ENCODE assay signal across 18 mouse cellular contexts in the genomic region with DNA sequence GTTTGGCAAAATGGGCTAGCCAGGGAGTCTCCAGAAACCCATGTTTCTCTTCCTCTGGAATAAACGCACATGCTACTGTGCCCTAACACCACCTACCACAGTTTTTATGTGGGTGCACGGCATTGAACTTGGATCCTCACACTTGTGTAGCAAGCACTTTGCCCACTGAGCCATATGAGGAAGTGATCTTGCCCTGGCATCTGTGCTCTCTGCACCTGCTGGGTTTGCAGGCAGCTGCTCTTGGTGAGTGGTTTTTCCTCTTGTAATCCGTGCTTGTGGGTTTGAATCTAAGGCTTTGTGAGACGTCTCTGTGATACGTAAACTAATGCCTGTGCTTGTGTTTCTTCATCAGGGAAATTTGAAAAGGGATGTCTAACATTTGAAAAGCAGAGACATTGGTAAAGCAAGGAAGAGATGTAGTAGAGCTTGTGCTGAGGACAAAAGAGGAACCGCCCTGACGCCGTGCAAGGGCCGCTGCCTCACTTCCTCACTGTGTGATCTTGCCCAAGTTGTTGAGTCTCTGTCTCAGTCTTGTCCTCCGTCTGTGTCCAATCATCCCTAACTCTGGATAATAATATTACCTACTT. TPM values are rescaled to one million over a fixed set of nuclear protein-coding genes. Genes with fewer than 3 reads are reported as not detected.
DNase-seq lines count a peak whose midpoint lies in the region; ATAC-seq and TF ChIP-seq lines count a peak whose summit lies in the region.
"Had no signal": no experiment of that assay in that cellular context is flagged by ENCODE, and none has a peak within 500 bp of the region (broad histone marks: within the 10 kb centered on the region; RNA-seq: fewer than 3 reads in every experiment).

No protein-coding gene starts in this region.

- intact Hi-C loops in gastrocnemius, postnatal 36 days (cut with DNase I), result loop anchor here (5.0 kb wide), 1 partner anchor 40 kb away; no protein-coding TSS in a partner anchor

- no peak for TF ChIP-seq EP300 in lung, postnatal 0 days (IDR thresholded peaks at IDR 0.05)

- no peaks in the 10 kb centered on the region for H3K27me3 ChIP-seq in lung, postnatal 0 days (replicated peaks; ENCODE audit: insufficient read depth, low read length)
- no peaks in the 10 kb centered on the region for H3K27me3 ChIP-seq in intestine, postnatal 0 days (replicated peaks; ENCODE audit: control insufficient read depth, insufficient read depth, low read length)

- no peak overlapping the region for H3K27ac ChIP-seq in lung, postnatal 0 days (ENCODE audit: low read length)
- H3K27ac ChIP-seq in intestine, postnatal 0 days (ENCODE audit: low read depth, low read length), result no peak overlapping the region
- H3K27ac ChIP-seq: limb, embryonic 10.5 days had no signal

- no peak overlapping the region for H3K9ac ChIP-seq in lung, postnatal 0 days (replicated peaks; ENCODE audit: low read depth)
- H3K9ac ChIP-seq in intestine, postnatal 0 days (ENCODE audit: low read depth, low read length), result no peak overlapping the region
- H3K9ac ChIP-seq: forebrain, postnatal 0 days; lung, embryonic 14.5 days had no signal

- WGBS in lung, postnatal 0 days, result 77% methylated on average over 10 of the region's 10 CpGs
- WGBS in lung, adult 2 months, result 67% methylated on average over 10 of the region's 10 CpGs
- WGBS in intestine, postnatal 0 days, result 85% methylated on average over 10 of the region's 10 CpGs

- no peaks in the 10 kb centered on the region for H3K4me1 ChIP-seq in lung, postnatal 0 days (ENCODE audit: insufficient read depth, low read depth, low read length)
- no peaks in the 10 kb centered on the region for H3K4me1 ChIP-seq in lung, adult 2 months (ENCODE audit: control insufficient read depth, insufficient read depth, low read length)
- H3K4me1 ChIP-seq in intestine, postnatal 0 days (replicated peaks; ENCODE audit: control insufficient read depth, insufficient read depth, low read length), result no peaks in the 10 kb centered on the region
- H3K4me1 ChIP-seq: limb, embryonic 10.5 days had no signal

- ATAC-seq in lung, postnatal 0 days, result no peak
- ATAC-seq in hematopoietic stem cell, adult 5-6 weeks (replicated peaks in 1 of 2; ENCODE audit: insufficient read depth in 1 of 2, low FRiP score in 2 of 2, low TSS enrichment in 1 of 2, low read depth in 1 of 2, poor library complexity in 2 of 2, severe bottlenecking in 2 of 2), result peak; percentile 88 to 92
- no peak for ATAC-seq in intestine, postnatal 0 days
- ATAC-seq: forebrain, postnatal 0 days; hindbrain, embryonic 16.5 days; midbrain, embryonic 16.5 days had no signal

- DNase-seq in lung, postnatal 0 days (ENCODE audit: low spot score), result peak; percentile 6
- no peak for DNase-seq in lung, adult 2 months
- peak; percentile 3 for DNase-seq in naive thymus-derived CD4-positive, alpha-beta T cell, adult 2 months (ENCODE audit: low read depth)
- DNase-seq in cerebellum, postnatal 4 days (ENCODE audit: low spot score in 2 of 2), result no peak
- DNase-seq in kidney, postnatal 10 days, result no peak
- DNase-seq in gastrocnemius, postnatal 36 days, result no peak
- DNase-seq: adrenal gland, adult 2 months; forebrain, postnatal 0 days; heart, adult 11 months; lung, embryonic 14.5 days had no signal

- H3K4me3 ChIP-seq in lung, postnatal 0 days (ENCODE audit: low read depth, low read length), result no peak overlapping the region
- H3K4me3 ChIP-seq in lung, adult 2 months (replicated peaks; ENCODE audit: extremely low read depth, low read depth, low read length), result no peak overlapping the region
- H3K4me3 ChIP-seq in intestine, postnatal 0 days (ENCODE audit: low read depth, low read length), result no peak overlapping the region
- H3K4me3 ChIP-seq: limb, embryonic 10.5 days had no signal

- no peak for TF ChIP-seq POLR2A in lung, adult 2 months (IDR thresholded peaks at IDR 0.05; ENCODE audit: borderline replicate concordance, extremely low read depth, low read depth, low read length)

- no peaks in the 10 kb centered on the region for H3K9me3 ChIP-seq in lung, postnatal 0 days (ENCODE audit: low read length)
- H3K9me3 ChIP-seq in intestine, postnatal 0 days (ENCODE audit: control insufficient read depth), result no peaks in the 10 kb centered on the region
- H3K9me3 ChIP-seq: limb, embryonic 10.5 days had no signal

- H3K36me3 ChIP-seq in lung, postnatal 0 days (ENCODE audit: insufficient read depth, low read length), result no peaks in the 10 kb centered on the region
- no peaks in the 10 kb centered on the region for H3K36me3 ChIP-seq in intestine, postnatal 0 days (ENCODE audit: control insufficient read depth, insufficient read depth)
- H3K36me3 ChIP-seq: limb, embryonic 10.5 days had no signal

- no peak for TF ChIP-seq CTCF in lung, postnatal 0 days (IDR thresholded peaks at IDR 0.05)
- TF ChIP-seq CTCF in lung, adult 2 months (IDR thresholded peaks at IDR 0.05; ENCODE audit: insufficient read depth, low read length), result no peak
- TF ChIP-seq CTCF in intestine, postnatal 0 days (IDR thresholded peaks at IDR 0.05; ENCODE audit: low read depth), result no peak

- H3K4me2 ChIP-seq in lung, postnatal 0 days (replicated peaks; ENCODE audit: low read depth, low read length), result no peak overlapping the region
- no peak overlapping the region for H3K4me2 ChIP-seq in intestine, postnatal 0 days (replicated peaks; ENCODE audit: low read depth)
- H3K4me2 ChIP-seq: lung, embryonic 14.5 days had no signal

RNA-seq across cellular contexts. Expression of gene Cacng6, which starts 18.6 kb away (rescaled TPM):
- polyA plus RNA-seq in lung, postnatal 0 days (2015; fragmentation: Nextera tagmentation; extraction: Ambion mirVana), result not detected in 2 replicates
- 0.14 and 1.2 TPM in 2 replicates for polyA plus RNA-seq in lung, adult 2 months (2012; rRNA removed)
- total RNA-seq in hematopoietic stem cell, adult 5-6 weeks (2017), result not detected in 2 replicates
- 0.22 and 0.33 TPM in 2 replicates for polyA plus RNA-seq in intestine, postnatal 0 days (2015; fragmentation: Nextera tagmentation; extraction: Ambion mirVana)
- total RNA-seq in gastrocnemius, postnatal 36 days (2021), result 100 to 1,000 TPM in 1 of 2 experiments, 10 to 100 TPM in 1; 96.8 to 101 TPM
- polyA plus RNA-seq: adrenal gland, adult 2 months; hindbrain, embryonic 16.5 days; kidney, embryonic 14.5 days; lung, embryonic 14.5 days; midbrain, embryonic 16.5 days had no signal

RNA-seq across cellular contexts. Expression of gene Cacng8, which starts 52.1 kb away (rescaled TPM):
- polyA plus RNA-seq in lung, postnatal 0 days (2015; fragmentation: Nextera tagmentation; extraction: Ambion mirVana), result 0.13 TPM in 1 of 2 replicates, not detected in the other
- 0.37 TPM in 1 of 2 replicates, not detected in the other for polyA plus RNA-seq in lung, adult 2 months (2012; rRNA removed)
- total RNA-seq in hematopoietic stem cell, adult 5-6 weeks (2017), result 3.9 TPM in 1 of 2 replicates, not detected in the other
- 0.27 and 0.85 TPM in 2 replicates for polyA plus RNA-seq in intestine, postnatal 0 days (2015; fragmentation: Nextera tagmentation; extraction: Ambion mirVana)
- not detected for total RNA-seq in gastrocnemius, postnatal 36 days (2021)

RNA-seq across cellular contexts. Expression of gene Tarm1, which starts 59.9 kb away (rescaled TPM):
- polyA plus RNA-seq in lung, postnatal 0 days (2015; fragmentation: Nextera tagmentation; extraction: Ambion mirVana), result 0.10 and 0.36 TPM in 2 replicates
- polyA plus RNA-seq in lung, adult 2 months (2012; rRNA removed), result 0.07 and 0.25 TPM in 2 replicates
- 1.4 and 2.1 TPM in 2 replicates for total RNA-seq in hematopoietic stem cell, adult 5-6 weeks (2017)
- not detected in 2 replicates for polyA plus RNA-seq in intestine, postnatal 0 days (2015; fragmentation: Nextera tagmentation; extraction: Ambion mirVana)
- not detected for total RNA-seq in gastrocnemius, postnatal 36 days (2021)
- total RNA-seq: layer of hippocampus, postnatal 10 days had no signal
- polyA plus RNA-seq: forebrain, postnatal 0 days; heart, embryonic 16.5 days; hindbrain, embryonic 16.5 days; kidney, embryonic 14.5 days; limb, embryonic 10.5 days; lung, embryonic 14.5 days; midbrain, embryonic 16.5 days had no signal

Comparison
In these comparisons a context has a peak if more than half of its experiments do, and no peak if none do; other contexts are left out.
1. DNase-seq: peak in lung, postnatal 0 days (single experiment) and naive thymus-derived CD4-positive, alpha-beta T cell, adult 2 months (single experiment); none in lung, adult 2 months (single experiment), cerebellum, postnatal 4 days (0 of 2), kidney, postnatal 10 days (single experiment) and gastrocnemius, postnatal 36 days (0 of 2).
2. ATAC-seq: peak in hematopoietic stem cell, adult 5-6 weeks (2 of 2); none in lung, postnatal 0 days (single experiment) and intestine, postnatal 0 days (single experiment).